Mouse (Mus musculus) left cerebral cortex, adult 2 months (tissue): Measurements from ENCODE around the gene Dnaaf3. TPM values are rescaled to one million over a fixed set of nuclear protein-coding genes. Genes with fewer than 3 reads are reported as not detected.

ENCODE experiments used
- DNase-seq, 2 experiments: peaks; one replicate each; pipeline ENCODE4 v3.0.0; 2021 to 2022; ENCODE audit warnings: low spot score in 2 of 2, mixed read lengths in 1 of 2; ENCODE audit errors: extremely low spot score in 1 of 2
- H3K27ac ChIP-seq: fragments of 200-600 bp; 2 replicates; pipeline ENCODE4 v1.8.1; 2022
- H3K4me3 ChIP-seq: fragments of 200-600 bp; 2 replicates; pipeline ENCODE4 v1.8.1; 2022
- CTCF ChIP-seq: fragments of 200-600 bp; IDR thresholded peaks from 2 replicates; pipeline ENCODE4 v1.8.1; 2022; ENCODE audit warnings: antibody characterized with exemption, mild to moderate bottlenecking, moderate library complexity
- intact Hi-C: fragments of 180-260 bp; cut with DNase I; formaldehyde crosslinking; loops from one replicate; pipeline ENCODE4 v1.15.1; 2025
- total RNA-seq, 2 experiments: library from RNA; stranded (reverse); gene quantifications; 2 replicates each; pipeline ENCODE4 v1.2.3; 2021

Dnaaf3 gene
- total RNA-seq, 2 experiments from 2014 or later = 0.20 to 0.49 TPM

GRCm38 (mm10) chr7:4518487-4518886, 13.8 kb downstream of the Dnaaf3 start:
- Histone ChIP-seq H3K4me3 (no peak overlapping the region), H3K27ac (no peak overlapping the region)
- intact Hi-C loops = no loop called here
- no peak for DNase-seq
- no peak for TF ChIP-seq CTCF

- DNase-seq = no peak
- intact Hi-C loops = no loop called here
- no peak for TF ChIP-seq CTCF
- Histone ChIP-seq H3K27ac (no peak within 1 kb of the TSS), H3K4me3 (no peak within 1 kb of the TSS)
Observed at GRCm38 (mm10) chr7:4516332-4517050, 15.8 kb downstream of the Dnaaf3 start, which contains the start of gene Tnnt1. Tnnt1 (minus strand) TSS chr7:4516382.

DNA sequence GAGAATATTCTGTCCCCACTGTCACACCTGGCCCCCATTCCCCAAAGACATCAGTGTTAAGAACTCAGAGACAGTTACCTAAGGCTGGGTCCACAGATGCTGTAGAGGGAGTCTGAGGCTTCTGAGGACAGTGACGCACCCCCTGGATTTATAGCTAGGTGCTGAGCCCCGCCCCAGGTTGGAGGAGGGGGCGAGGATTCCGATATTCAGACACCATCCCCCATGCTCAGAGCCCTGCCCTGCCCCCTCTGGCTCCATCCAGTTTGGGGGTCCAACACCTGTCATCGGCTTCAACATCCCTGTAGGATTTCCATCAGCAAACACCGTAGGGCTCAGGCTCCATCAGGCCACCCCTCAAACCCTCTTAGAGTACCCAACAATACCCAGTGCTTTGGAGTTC, 16.4 kb downstream of the Dnaaf3 start:
- intact Hi-C loops = no loop called here
- Histone ChIP-seq H3K27ac (no peak overlapping the region), H3K4me3 (no peak overlapping the region)
- DNase-seq = no peak
- TF ChIP-seq CTCF = no peak

DNA sequence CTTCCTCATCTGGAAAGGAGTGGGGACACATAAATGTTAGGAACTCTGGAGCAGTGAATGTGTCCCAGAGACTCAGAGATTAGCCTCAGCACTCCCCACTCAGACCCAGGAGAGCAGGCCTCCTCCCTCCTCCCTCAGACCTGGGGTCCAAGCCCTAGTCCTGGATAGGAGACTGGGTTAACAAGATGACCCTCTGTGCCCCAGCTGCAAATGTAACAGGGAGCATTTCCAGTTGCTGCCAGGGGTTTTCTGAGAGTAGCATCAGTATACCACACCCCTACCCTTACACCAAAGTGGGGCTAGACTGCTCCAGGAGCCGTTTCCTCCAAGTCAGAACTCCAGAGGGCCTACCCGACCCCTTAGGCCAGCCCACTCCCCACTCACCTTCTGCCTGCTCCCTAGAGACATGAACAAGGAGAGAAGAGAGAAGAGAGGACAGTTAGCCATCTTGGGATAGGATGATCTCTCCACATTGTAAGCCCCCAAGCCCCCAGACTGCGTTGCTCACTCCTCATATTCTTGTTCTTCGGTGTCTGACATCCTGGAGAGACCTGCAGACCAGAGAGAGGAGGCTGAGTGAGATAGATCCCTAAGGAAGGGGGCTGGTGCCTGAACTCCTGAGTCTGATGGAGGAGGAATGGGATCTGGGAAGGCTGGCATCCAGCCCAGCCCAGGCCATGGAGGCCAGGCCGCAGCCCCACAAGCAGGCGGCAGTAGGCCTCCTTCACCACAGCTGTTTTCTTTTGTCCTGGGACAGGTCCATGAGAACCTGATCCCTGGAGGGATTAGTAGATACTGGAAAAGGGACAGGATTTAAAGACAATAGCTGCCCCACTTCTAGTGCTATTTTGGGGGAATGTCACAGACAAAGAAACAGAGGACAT, 18.2 kb downstream of the Dnaaf3 start:
- H3K27ac ChIP-seq = no peak overlapping the region
- DNase-seq = no peak
- no peak for TF ChIP-seq CTCF
- H3K4me3 ChIP-seq = no peak overlapping the region
- intact Hi-C loops = no loop called here

- no peak overlapping the region for H3K4me3 ChIP-seq
- H3K27ac ChIP-seq = no peak overlapping the region
- DNase-seq = no peak
- intact Hi-C loops = no loop called here
- peak; percentile 91 for TF ChIP-seq CTCF
Observed at GRCm38 (mm10) chr7:4513236-4513635, 19.0 kb downstream of the Dnaaf3 start.

DNA sequence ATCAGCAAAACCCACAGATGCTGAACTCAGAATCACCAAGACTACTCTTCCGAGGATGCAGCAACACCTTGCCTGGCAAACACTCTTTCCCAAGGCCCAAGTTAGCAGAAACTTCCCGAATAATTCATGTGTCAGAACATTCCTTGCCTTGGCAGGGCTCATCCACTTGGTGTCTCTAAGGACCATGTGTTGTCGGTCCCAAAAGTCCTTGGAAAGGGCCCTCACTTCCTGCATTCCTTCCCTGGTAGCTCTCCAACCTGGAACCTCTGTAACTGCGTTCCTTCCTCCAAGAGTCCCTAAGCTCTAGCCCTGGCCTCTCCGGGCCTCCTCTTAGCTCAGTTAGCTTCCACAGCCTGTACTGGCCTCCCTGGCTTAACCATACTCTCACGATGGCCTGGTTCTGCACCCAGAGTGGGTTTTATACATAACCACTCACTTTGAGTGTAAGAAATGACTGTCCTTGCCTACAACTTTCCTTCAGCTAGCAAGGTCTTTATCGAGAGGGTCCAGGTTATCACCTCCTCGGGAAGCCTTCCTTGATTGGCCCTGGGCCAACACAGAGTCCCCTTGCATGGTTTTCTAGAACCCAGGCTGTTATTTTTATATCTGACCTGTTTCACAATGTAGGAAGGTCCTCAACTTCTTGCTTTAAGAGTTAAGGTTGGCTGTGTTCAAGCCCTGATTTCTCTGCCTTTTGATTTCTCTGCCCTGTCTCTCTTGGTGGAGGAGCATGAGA, 20.6 kb downstream of the Dnaaf3 start:
- Histone ChIP-seq H3K27ac (no peak overlapping the region), H3K4me3 (no peak overlapping the region)
- intact Hi-C loops = no loop called here
- no peak for TF ChIP-seq CTCF
- DNase-seq = no peak

DNA sequence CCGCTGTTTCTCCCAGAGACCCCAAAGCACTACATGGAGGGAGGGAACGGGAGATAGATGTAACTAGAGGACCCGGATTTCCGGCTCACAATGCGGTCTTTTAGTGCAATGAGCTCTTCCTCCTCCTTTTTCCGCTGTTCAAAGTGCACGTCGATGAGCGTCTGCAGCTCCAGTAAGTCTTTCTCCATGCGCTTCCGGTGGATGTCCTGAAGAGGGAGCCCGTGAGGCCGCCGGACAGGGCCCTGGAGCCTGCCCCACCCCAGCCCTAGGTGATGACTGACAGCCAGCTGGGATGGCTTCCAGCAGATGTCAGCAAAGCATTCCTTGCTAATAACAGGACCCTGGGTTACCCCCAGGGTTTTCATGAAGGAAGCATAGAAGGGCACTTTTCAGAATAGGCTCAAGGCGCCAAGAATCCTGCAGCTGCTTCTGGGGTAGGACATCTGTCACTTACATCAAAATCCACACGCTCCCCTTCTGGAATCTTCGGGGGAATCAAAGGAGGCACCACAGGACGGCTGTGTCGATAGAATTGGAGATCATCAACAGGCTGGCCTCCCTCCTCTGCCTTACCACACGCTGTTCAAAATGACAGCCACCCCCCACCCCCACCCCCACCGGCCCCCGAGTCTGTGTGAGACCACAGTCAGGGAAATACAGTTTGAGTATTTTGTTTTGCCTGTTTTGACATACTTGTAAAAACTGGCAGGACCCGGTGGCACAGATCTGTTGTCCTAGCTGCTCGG, 22.2 kb downstream of the Dnaaf3 start:
- peak; percentile 85 for TF ChIP-seq CTCF
- H3K27ac ChIP-seq = no peak overlapping the region

DNA sequence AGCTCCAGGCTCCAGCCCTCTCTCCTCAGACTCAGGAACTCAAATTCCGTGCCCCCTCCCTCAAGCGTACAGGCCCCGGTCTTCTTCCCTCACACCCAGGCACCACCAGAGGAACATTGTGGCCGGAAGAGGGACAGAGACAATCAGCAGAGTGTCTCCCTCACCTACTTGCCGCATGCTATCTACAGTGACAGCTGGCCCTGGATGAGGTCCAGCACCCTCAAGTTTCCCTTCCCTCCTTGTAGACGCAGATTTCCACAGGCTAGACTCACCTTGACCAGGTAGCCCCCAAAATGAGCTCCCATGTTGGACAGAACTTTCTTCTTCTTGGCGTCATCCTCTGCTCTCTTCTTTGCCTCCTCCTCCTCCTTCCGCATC, 23.5 kb downstream of the Dnaaf3 start:
- H3K4me3 ChIP-seq = no peak overlapping the region
- H3K27ac ChIP-seq = no peak overlapping the region
- no peak for DNase-seq
- TF ChIP-seq CTCF = no peak
- intact Hi-C loops = loop anchor here (10.0 kb wide), 1 partner anchor 374 kb away; the partner anchor contains the start of gene Leng8

More for the DNA sequence above, 22.2 kb downstream of the Dnaaf3 start:
- intact Hi-C loops = loop anchor here (10.0 kb wide), 1 partner anchor 375 kb away; the partner anchor contains the start of gene Leng8
- peak; percentile 43 to 55 for DNase-seq
- H3K4me3 ChIP-seq = no peak overlapping the region

GRCm38 (mm10) chr7:4508062-4508738, 24.1 kb downstream of the Dnaaf3 start:
- peak in 1 of 2 experiments; percentile 36 for DNase-seq
- Histone ChIP-seq H3K4me3 (no peak overlapping the region), H3K27ac (no peak overlapping the region)
- intact Hi-C loops = loop anchor here (10.0 kb wide), 1 partner anchor 373 kb away; the partner anchor contains the start of gene Leng8
- TF ChIP-seq CTCF = peak; percentile 44

DNA sequence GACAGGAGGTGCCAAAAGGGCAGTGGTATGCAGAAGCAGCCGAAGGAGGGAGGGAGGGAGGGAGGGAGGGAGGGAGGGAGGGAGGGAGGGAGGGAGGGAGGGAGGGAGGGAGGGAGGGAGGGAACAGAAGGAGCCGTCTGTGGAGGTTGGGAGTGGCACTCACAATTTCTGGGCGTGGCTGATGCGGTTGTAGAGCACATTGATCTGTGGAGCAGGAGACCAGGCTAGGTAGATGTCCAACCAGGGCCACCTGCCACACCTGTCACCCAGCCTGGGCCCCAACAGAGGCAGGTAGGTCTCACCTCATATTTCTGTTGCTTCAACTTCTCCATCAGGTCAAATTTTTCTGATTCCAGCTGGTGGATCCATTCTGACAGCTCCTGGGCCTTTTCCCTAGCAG, 25.0 kb downstream of the Dnaaf3 start:
- TF ChIP-seq CTCF = no peak
- Histone ChIP-seq H3K27ac (no peak overlapping the region), H3K4me3 (no peak overlapping the region)
- DNase-seq = no peak
- intact Hi-C loops = loop anchor here (10.0 kb wide), 1 partner anchor 372 kb away; the partner anchor contains the start of gene Leng8
